Mouse (Mus musculus): Measurements from ENCODE around the gene Nop2. TPM values are rescaled to one million over a fixed set of nuclear protein-coding genes. Genes with fewer than 3 reads are reported as not detected.

The Nop2 gene
- total RNA-seq, 2 experiments from 2014 or later: 16.2 to 19.9 TPM

Small RNA genes lying within 50 kb of the gene (microRNA-seq; reads per million reads assigned to microRNA genes)
- 0 to 1.8 reads per million in 2 experiments for gene Mir7045

Other genes with a start within 250 kb of the Nop2 start
- 10 to 100 TPM in 1 of 2 experiments, 1 to 10 TPM in 1; 1.2 to 12.3 TPM for gene Cd4, start 243.7 kb upstream of the Nop2 start, total RNA-seq (2021)
- gene Lag3, start 220.2 kb upstream of the Nop2 start, total RNA-seq (2021): under 1 TPM; 0.62 to 0.80 TPM
- gene Ptms, start 211.8 kb upstream of the Nop2 start, total RNA-seq (2021): 100 to 1,000 TPM; 369 to 378 TPM
- gene Mlf2, start 200.5 kb upstream of the Nop2 start, total RNA-seq (2021): 100 to 1,000 TPM; 214 to 217 TPM
- gene Cops7a, start 166.4 kb upstream of the Nop2 start, total RNA-seq (2021): 10 to 100 TPM; 90.1 to 99.6 TPM
- gene Pianp, start 135.2 kb upstream of the Nop2 start, total RNA-seq (2021): under 1 TPM; 0.60 to 0.66 TPM
- 10 to 100 TPM; 24.4 to 24.8 TPM for gene Zfp384, start 122.8 kb upstream of the Nop2 start, total RNA-seq (2021)
- gene Ing4, start 92.1 kb upstream of the Nop2 start, total RNA-seq (2021): 10 to 100 TPM; 40.6 to 41.9 TPM
- 1 to 10 TPM; 3.8 to 4.5 TPM for gene Acrbp, start 82.2 kb upstream of the Nop2 start, total RNA-seq (2021)
- under 1 TPM; 0.41 to 0.83 TPM for gene Lpar5, start 64.0 kb upstream of the Nop2 start, total RNA-seq (2021)
- 100 to 1,000 TPM; 141 to 145 TPM for gene Chd4, start 35.9 kb upstream of the Nop2 start, total RNA-seq (2021)
- 10 to 100 TPM in 1 of 2 experiments, 1 to 10 TPM in 1; 10.0 to 16.1 TPM for gene Iffo1, start 13.3 kb downstream of the Nop2 start, total RNA-seq (2021)
- gene Gapdh, start 34.6 kb downstream of the Nop2 start, total RNA-seq (2021): 1,000 to 10,000 TPM; 3,924 to 4,148 TPM
- 10 to 100 TPM; 28.1 to 33.4 TPM for gene Ncapd2, start 59.8 kb downstream of the Nop2 start, total RNA-seq (2021)
- gene Mrpl51, start 59.9 kb downstream of the Nop2 start, total RNA-seq (2021): 100 to 1,000 TPM; 279 to 289 TPM
- gene Vamp1, start 83.6 kb downstream of the Nop2 start, total RNA-seq (2021): 1 to 10 TPM; 9.3 to 9.8 TPM
- gene Tapbpl, start 100.0 kb downstream of the Nop2 start, total RNA-seq (2021): 1 to 10 TPM; 4.0 to 4.3 TPM
- 1 to 10 TPM in 1 of 2 experiments, under 1 TPM in 1; 0.91 to 7.5 TPM for gene Cd27, start 105.1 kb downstream of the Nop2 start, total RNA-seq (2021)
- gene Tuba3a, start 154.1 kb downstream of the Nop2 start, total RNA-seq (2021): not detected
- 10 to 100 TPM; 34.6 to 36.0 TPM for gene Ltbr, start 182.0 kb downstream of the Nop2 start, total RNA-seq (2021)
- gene Scnn1a, start 188.8 kb downstream of the Nop2 start, total RNA-seq (2021): 1 to 10 TPM in 1 of 2 experiments, under 1 TPM in 1; 1.00 to 1.1 TPM
- 10 to 100 TPM; 63.4 to 70.7 TPM for gene Tnfrsf1a, start 217.5 kb downstream of the Nop2 start, total RNA-seq (2021)
- gene Plekhg6, start 248.9 kb downstream of the Nop2 start, total RNA-seq (2021): not detected